Comparison of ENCODE assay signal across 13 mouse cellular contexts in genomic region chr16:85307940-85308339, GRCm38 (mm10).
DNase-seq lines count a peak whose midpoint lies in the region; ATAC-seq and TF ChIP-seq lines count a peak whose summit lies in the region.
"Had no signal": no experiment of that assay in that cellular context is flagged by ENCODE, and none has a peak within 500 bp of the region (broad histone marks: within the 10 kb centered on the region; RNA-seq: fewer than 3 reads in every experiment).

No protein-coding gene starts in this region.

- 54% methylated on average over 7 of the region's 7 CpGs for WGBS in embryonic facial prominence, embryonic 11.5 days
- 21% methylated on average over 7 of the region's 7 CpGs for WGBS in hindbrain, postnatal 0 days
- WGBS in neural tube, embryonic 14.5 days = 7% methylated on average over 7 of the region's 7 CpGs

- DNase-seq in cerebellum, postnatal 10 days = peak; percentile 82 to 89
- DNase-seq in cerebellum, adult 9-10 months = no peak
- DNase-seq in embryonic facial prominence, embryonic 11.5 days (ENCODE audit: low spot score) = no peak
- peak; percentile 79 for DNase-seq in hindbrain, postnatal 0 days (ENCODE audit: low spot score)
- no peak for DNase-seq in ovary, postnatal 36 days (ENCODE audit: low spot score)
- DNase-seq in gastrocnemius, postnatal 10 days = no peak
- DNase-seq: cerebellum, adult 11 months; heart, postnatal 10 days; kidney, postnatal 10 days had no signal

- no peaks in the 10 kb centered on the region for H3K27me3 ChIP-seq in embryonic facial prominence, embryonic 11.5 days (ENCODE audit: control insufficient read depth, insufficient read depth, low read length)
- H3K27me3 ChIP-seq in hindbrain, postnatal 0 days (ENCODE audit: insufficient read depth, low read length) = no peaks in the 10 kb centered on the region
- H3K27me3 ChIP-seq in neural tube, embryonic 14.5 days (ENCODE audit: control insufficient read depth, insufficient read depth, low read length) = no peaks in the 10 kb centered on the region

- H3K4me1 ChIP-seq in embryonic facial prominence, embryonic 11.5 days (ENCODE audit: control insufficient read depth, insufficient read depth, low read length) = no peaks in the 10 kb centered on the region
- no peaks in the 10 kb centered on the region for H3K4me1 ChIP-seq in hindbrain, postnatal 0 days (ENCODE audit: insufficient read depth, low read length)
- no peaks in the 10 kb centered on the region for H3K4me1 ChIP-seq in neural tube, embryonic 14.5 days (ENCODE audit: control insufficient read depth, insufficient read depth, low read length)

- no peak overlapping the region for H3K27ac ChIP-seq in embryonic facial prominence, embryonic 11.5 days (replicated peaks; ENCODE audit: low read depth, low read length)
- H3K27ac ChIP-seq in hindbrain, postnatal 0 days = peak overlapping the region; percentile 48; the same call in 1 of the 2 replicates
- H3K27ac ChIP-seq in neural tube, embryonic 14.5 days (ENCODE audit: low read depth, low read length) = no peak overlapping the region

- no peak overlapping the region for H3K9ac ChIP-seq in embryonic facial prominence, embryonic 11.5 days (replicated peaks; ENCODE audit: low read length)
- H3K9ac ChIP-seq in hindbrain, postnatal 0 days (replicated peaks; ENCODE audit: low read length) = no peak overlapping the region
- no peak overlapping the region for H3K9ac ChIP-seq in neural tube, embryonic 14.5 days (replicated peaks; ENCODE audit: low read depth, low read length)

- no peak overlapping the region for H3K4me2 ChIP-seq in embryonic facial prominence, embryonic 11.5 days (ENCODE audit: low read depth, low read length)
- H3K4me2 ChIP-seq in hindbrain, postnatal 0 days (ENCODE audit: low read depth, low read length) = no peak overlapping the region
- no peak overlapping the region for H3K4me2 ChIP-seq in neural tube, embryonic 14.5 days (ENCODE audit: low read depth, low read length)

- TF ChIP-seq CTCF in hindbrain, postnatal 0 days (IDR thresholded peaks at IDR 0.05; ENCODE audit: low read depth) = no peak

- peak; percentile 87 for ATAC-seq in embryonic facial prominence, embryonic 11.5 days (replicated peaks; ENCODE audit: insufficient number of reproducible peaks, low FRiP score, low TSS enrichment, low read depth)
- ATAC-seq in hindbrain, postnatal 0 days = peak; percentile 93
- peak; percentile 87 for ATAC-seq in neural tube, embryonic 14.5 days (ENCODE audit: low read depth)
- ATAC-seq in frontal cortex, adult (ENCODE audit: low TSS enrichment) = no peak

- H3K9me3 ChIP-seq in embryonic facial prominence, embryonic 11.5 days (replicated peaks; ENCODE audit: control insufficient read depth, low read length) = no peaks in the 10 kb centered on the region
- no peaks in the 10 kb centered on the region for H3K9me3 ChIP-seq in hindbrain, postnatal 0 days (ENCODE audit: low read length)
- no peaks in the 10 kb centered on the region for H3K9me3 ChIP-seq in neural tube, embryonic 14.5 days (ENCODE audit: control insufficient read depth, low read length)

- no peak overlapping the region for H3K4me3 ChIP-seq in embryonic facial prominence, embryonic 11.5 days (ENCODE audit: low read depth, low read length)
- H3K4me3 ChIP-seq in hindbrain, postnatal 0 days (ENCODE audit: low read length) = no peak overlapping the region
- no peak overlapping the region for H3K4me3 ChIP-seq in neural tube, embryonic 14.5 days (ENCODE audit: low read depth, low read length)
- H3K4me3 ChIP-seq: myocyte had no signal

- H3K36me3 ChIP-seq in embryonic facial prominence, embryonic 11.5 days (replicated peaks; ENCODE audit: control insufficient read depth, insufficient read depth, low read depth, low read length) = no peaks in the 10 kb centered on the region
- no peaks in the 10 kb centered on the region for H3K36me3 ChIP-seq in hindbrain, postnatal 0 days (ENCODE audit: insufficient read depth, low read length)
- no peaks in the 10 kb centered on the region for H3K36me3 ChIP-seq in neural tube, embryonic 14.5 days (ENCODE audit: control insufficient read depth, insufficient read depth, low read length)
- H3K36me3 ChIP-seq: G1E had no signal

Comparison
In these comparisons a context has a peak if more than half of its experiments do, and no peak if none do; other contexts are left out.
1. DNase-seq: peak in cerebellum, postnatal 10 days (2 of 2) and hindbrain, postnatal 0 days (single experiment); none in cerebellum, adult 9-10 months (single experiment), embryonic facial prominence, embryonic 11.5 days (single experiment), ovary, postnatal 36 days (single experiment) and gastrocnemius, postnatal 10 days (single experiment).